Mouse (Mus musculus) CD8-positive naive resting alpha-beta T cell, adult 2 months (primary cell): Measurements from ENCODE around the gene Gm12216.

Experiments
- DNase-seq, 2 experiments: peaks; one replicate each; pipeline ENCODE4 v3.0.0; 2022; ENCODE audit warnings: low read depth in 2 of 2, low spot score in 2 of 2

Gene Gm12216

DNA sequence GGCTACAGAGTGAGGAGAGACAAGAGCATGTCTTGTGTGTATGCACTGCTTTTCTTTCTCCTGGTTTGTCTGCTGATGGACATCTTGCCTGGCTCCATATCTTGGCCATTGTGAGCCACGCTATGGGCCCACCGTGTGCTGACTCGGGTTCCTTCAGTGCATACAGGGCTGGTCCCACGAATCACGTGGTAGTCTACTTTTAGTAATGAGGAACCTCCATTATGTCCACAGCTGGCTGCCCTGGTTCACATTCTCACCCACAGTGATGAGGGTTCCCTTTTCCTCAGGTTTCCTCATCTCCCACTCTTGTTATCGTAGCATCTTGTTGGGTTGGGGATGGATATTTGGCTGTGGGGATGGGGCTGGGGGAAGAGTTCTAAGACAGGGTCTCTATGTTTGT lies 110.4 kb downstream of the Gm12216 start:
- no peak for DNase-seq

DNA sequence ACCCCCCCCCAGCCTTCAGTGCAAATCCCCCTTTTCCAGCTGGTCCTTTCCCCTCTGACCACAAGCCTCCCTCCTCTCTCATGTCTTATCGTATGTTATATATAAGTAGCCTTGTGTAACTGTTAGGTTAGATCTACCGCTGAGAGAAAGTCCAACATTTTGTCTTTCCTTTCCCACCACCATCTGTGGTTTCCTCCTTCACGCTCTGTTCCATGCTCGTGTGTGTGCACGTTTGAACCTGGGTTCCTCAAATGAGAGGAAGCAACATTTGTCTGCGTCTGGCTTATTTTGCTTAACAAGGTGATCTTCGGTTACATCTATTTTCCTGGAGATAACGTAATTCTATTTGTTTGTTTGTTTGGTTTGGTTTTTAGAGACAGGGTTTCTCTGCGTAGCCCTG lies 111.1 kb downstream of the Gm12216 start:
- DNase-seq, result no peak

DNA sequence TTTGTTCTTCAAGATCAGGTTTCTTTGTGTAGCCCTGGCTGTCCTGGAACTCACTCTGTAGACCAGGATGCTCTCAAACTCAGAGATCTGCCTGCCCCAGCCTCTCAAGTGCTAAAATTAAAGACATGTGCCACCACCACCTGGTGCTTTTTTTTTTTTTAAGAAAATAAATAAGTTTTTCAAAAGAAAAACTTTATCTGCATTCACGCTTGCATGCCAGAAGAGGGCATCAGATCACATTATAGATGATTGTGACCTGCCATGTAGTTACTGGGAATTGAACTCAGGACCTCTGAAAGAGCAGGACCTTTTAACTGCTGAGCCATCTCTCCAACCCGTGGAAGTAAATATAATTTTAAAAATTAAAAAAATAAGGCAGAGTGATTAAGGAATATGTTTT lies 113.8 kb downstream of the Gm12216 start:
- no peak for DNase-seq

DNA sequence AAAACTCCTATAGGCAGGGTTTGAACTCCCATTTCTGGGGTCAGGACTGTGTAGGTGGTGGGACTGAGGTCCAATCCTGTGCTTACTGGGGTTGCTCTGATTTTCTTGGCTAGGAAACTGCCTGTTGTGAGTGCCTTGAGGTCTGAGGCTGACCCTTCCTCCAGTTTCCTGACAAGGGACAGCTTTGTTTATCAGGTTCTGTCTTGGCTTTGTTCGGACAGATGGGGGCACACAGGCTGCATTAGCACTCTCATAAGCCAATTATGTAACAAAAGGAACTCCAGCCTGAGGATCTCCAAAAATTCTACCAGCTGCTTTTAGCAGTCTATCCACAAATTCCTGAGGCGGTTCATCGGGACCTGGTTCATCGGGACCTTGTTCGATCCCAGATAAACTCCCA lies 116.7 kb downstream of the Gm12216 start:
- no peak for DNase-seq

DNA sequence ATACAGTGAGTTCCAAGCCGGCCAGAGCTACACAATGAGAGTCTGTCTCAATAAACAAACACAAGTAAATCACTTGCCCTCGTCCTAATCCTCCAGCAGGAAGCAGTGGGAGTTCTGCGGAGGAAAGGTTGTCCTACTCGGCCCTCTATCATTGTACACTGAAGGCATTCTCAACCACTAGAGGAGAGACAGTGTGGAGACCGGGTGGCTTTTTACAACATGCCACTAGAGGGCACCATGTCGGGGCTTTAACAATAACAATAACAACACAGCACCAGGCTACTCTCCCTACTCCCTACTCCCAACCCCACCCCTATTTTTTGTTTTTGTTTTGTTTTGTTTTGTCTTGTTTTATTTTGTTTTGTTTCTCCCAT lies 121.5 kb downstream of the Gm12216 start:
- DNase-seq, result peak; percentile 41 to 56

DNA sequence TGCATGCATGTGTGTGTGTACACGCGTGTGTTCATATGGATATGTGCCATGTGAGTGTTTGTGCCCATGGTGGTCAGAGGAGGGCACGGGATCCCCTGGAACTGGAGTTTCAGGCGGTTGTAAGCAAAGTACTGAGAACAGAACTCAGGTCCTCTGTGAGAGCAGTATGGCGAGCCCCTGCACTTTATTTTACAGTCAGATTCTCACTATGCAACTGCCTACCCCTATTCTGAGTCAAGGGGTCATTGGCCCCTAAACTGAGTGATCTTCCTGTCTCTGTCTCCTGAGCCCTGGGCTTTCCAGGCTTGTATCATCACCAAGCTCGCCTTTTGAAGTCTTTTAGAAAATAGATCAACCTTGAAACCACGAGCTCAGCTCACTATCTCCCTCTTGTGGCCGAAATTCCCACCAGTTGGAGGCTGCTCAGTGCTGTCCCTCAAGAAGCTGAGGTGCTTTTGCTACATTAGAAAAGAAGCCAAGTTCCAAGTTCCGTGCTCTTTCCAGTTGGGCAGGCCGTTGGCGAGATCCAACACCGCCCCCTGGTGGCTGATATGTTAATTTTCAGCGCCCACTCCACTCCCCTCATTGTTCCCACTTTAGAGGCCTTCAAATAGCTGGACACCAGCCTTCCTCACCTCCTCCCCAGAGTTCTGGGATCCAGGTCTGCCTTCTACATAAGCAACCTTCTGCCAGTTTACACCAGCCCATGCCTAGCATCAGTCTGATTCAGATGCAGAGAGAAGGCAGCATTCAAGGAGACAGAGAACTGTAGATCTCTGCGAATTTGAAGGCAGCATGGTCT lies 122.1 kb downstream of the Gm12216 start:
- DNase-seq, result peak; percentile 46 to 69

DNA sequence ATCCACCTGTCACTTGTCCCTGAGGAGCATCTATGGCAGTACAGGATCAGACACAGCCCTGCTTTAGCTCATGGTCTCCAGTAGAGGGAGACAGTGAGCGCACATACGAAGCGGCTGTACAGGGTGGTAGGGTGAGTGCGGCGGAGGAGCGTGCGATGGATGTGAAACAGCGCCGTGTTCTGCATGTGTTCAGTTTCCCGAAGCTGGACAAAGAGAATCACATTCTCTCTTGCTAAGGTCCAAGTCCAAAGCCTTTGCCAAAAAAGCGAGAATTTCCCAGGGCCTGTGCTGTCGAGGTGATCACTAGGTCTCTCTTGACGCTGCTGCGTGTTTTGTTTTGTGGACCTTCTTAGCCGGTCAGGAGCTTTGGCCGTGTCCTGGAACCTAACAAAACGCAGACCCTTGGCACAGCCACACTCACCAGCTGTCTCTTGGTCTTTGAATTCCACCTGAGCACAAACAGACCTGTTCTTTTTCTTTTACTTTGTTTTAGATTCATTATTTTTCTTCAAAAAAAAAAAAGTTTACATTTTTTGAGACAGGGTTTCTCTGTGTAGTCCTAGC lies 123.3 kb downstream of the Gm12216 start:
- DNase-seq, result peak; percentile 62 to 65

DNA sequence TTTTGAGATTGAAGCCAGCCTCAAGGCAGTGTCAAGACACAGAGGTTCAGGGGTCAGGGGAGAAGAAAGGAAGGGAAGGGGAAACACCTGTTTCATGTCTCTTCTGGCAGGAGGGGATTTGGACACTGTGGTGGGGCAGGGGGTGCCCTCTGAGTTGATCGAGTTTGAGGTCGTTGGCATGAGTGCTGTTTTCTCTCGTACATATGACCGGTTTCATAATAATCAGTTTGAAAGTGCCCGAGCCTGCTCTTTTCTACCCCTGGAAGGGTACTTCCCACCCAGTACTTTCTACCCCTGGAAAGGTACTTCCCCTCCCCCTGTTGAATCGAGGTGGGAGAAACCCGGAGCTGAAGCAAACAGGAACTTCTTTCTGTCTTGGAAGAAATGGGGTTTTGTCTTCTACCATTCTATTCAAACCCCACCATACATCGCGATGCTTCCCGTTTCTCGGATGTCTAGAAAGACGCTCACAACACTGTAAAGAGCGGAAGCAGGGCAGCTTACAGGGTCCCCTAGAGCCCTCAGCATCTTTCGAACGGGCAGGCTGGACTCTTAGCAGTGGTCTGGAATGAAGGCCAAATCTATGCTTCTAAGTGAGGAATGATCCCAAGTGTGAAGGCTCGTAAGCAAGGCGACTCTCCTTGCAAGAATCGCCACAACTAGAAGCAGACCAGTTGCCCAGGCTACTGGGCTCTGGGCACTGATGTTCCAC lies 123.9 kb downstream of the Gm12216 start:
- DNase-seq, result no peak

DNA sequence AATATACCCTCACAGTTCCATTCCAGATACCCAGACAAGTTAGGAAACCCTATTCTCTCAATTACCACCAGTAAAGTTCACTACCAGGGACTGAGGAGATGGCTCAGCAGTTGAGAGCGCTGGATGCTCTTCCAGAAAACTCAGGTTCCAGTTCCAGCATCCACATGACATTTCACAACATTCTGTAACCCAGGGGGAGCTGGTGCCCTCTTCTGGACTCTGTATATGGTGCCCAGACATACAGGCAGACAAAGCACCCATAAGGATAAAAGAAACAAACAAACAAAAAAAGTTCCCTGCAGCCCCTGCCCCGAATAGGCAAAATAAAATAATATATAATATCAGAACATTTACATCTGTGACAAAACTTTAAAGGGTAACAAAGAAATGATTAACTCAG lies 124.6 kb downstream of the Gm12216 start:
- DNase-seq, result no peak

DNA sequence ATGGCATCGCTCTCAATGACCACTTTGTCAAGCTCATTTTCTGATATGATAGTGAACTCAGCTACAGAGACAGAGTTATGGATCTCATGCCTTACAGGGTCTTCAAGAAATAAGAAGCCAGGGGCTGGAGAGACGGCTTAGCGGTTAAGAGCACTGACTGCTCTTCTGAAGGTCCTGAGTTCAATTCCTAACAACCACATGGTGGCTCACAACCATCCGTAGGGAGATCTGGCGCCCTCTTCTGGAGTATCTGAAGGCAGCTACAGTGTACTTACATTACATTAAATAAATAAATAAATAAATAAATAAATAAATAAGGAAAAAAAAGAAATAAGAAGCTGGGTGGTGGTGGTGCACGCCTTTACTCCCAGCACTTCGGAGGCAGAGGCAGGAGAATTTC lies 125.2 kb downstream of the Gm12216 start:
- DNase-seq, result no peak
